Mouse (Mus musculus) midbrain, embryonic 15.5 days (tissue): Measurements from ENCODE around the gene Slc25a31. TPM values are rescaled to one million over a fixed set of nuclear protein-coding genes. Genes with fewer than 3 reads are reported as not detected.

Source experiments
- ATAC-seq: fragments of 200-750 bp; cut with Nextera tagmentation; replicated peaks from 2 replicates; pipeline ENCODE4 v1.8.0; 2017; ENCODE audit warnings: moderate TSS enrichment
- H3K27ac ChIP-seq: fragments of 300-500 bp; sonication (generic); 2 replicates; pipeline ENCODE4 v1.5.1; 2015; ENCODE audit warnings: mild to moderate bottlenecking, inconsistent platforms
- H3K27me3 ChIP-seq: fragments of 300-500 bp; sonication (generic); replicated peaks from 2 replicates; pipeline ENCODE4 v1.6.1; 2015; ENCODE audit warnings: inconsistent platforms
- H3K36me3 ChIP-seq: fragments of 300-500 bp; sonication (generic); replicated peaks from 2 replicates; pipeline ENCODE4 v1.6.1; 2015; ENCODE audit warnings: inconsistent platforms
- H3K4me1 ChIP-seq: fragments of 300-500 bp; sonication (generic); 2 replicates; pipeline ENCODE4 v1.6.1; 2015; ENCODE audit warnings: inconsistent platforms
- H3K4me2 ChIP-seq: fragments of 300-500 bp; sonication (generic); 2 replicates; pipeline ENCODE4 v1.6.1; 2015; ENCODE audit warnings: inconsistent platforms, mild to moderate bottlenecking, moderate library complexity
- H3K4me3 ChIP-seq: fragments of 300-500 bp; sonication (generic); 2 replicates; pipeline ENCODE4 v1.5.1; 2015; ENCODE audit warnings: mild to moderate bottlenecking, inconsistent platforms
- H3K9ac ChIP-seq: fragments of 300-500 bp; sonication (generic); 2 replicates; pipeline ENCODE4 v1.6.1; 2015; ENCODE audit warnings: mild to moderate bottlenecking, inconsistent platforms
- H3K9me3 ChIP-seq: fragments of 300-500 bp; sonication (generic); 2 replicates; pipeline ENCODE4 v1.6.1; 2016; ENCODE audit warnings: inconsistent platforms
- WGBS: fragments of 180-500 bp; shearing (Covaris S2); methylation state at CpG from one replicate; pipeline ENCODE4 v1.1.7; 2015; ENCODE audit warnings: mixed read lengths; 5-methylcytosine and 5-hydroxymethylcytosine counted together
- polyA plus RNA-seq: library from polyadenylated mRNA; unstranded; fragments of >200 nt; fragmentation: Nextera tagmentation; extraction: Ambion mirVana; gene quantifications from 2 replicates; pipeline ENCODE4 v1.2.1, GENCODE M21; 2015

Slc25a31 gene
- polyA plus RNA-seq, 1 experiment from 2014 or later: 0.32 TPM

GRCm38 (mm10) chr3:40686836-40687235, 21.8 kb upstream of the Slc25a31 start:
- Histone ChIP-seq H3K36me3 (no peaks in the 10 kb centered on the region), H3K9me3 (no peaks in the 10 kb centered on the region), H3K9ac (no peak overlapping the region), H3K4me2 (0 out of 2 replicates have a peak overlapping the region, but pooled peaks have one; percentile 8), H3K4me1 (peaks cover 11% of the 10 kb centered on the region), H3K27ac (no peak overlapping the region), H3K4me3 (no peak overlapping the region), H3K27me3 (no peaks in the 10 kb centered on the region)
- 17% methylated on average over 9 of the region's 9 CpGs for WGBS
- peak; percentile 77 for ATAC-seq

GRCm38 (mm10) chr3:40687588-40687987, 21.1 kb upstream of the Slc25a31 start:
- no peak overlapping the region for H3K4me3 ChIP-seq
- no peak overlapping the region for H3K9ac ChIP-seq
- no peaks in the 10 kb centered on the region for H3K9me3 ChIP-seq
- 46% methylated on average over 3 of the region's 3 CpGs for WGBS
- H3K36me3 ChIP-seq: no peaks in the 10 kb centered on the region
- H3K4me2 ChIP-seq: no peak overlapping the region
- no peak for ATAC-seq
- H3K4me1 ChIP-seq: peaks cover 9% of the 10 kb centered on the region
- no peaks in the 10 kb centered on the region for H3K27me3 ChIP-seq
- no peak overlapping the region for H3K27ac ChIP-seq

GRCm38 (mm10) chr3:40691566-40691965, 17.1 kb upstream of the Slc25a31 start:
- Histone ChIP-seq H3K4me2 (no peak overlapping the region), H3K4me1 (peaks cover 5% of the 10 kb centered on the region), H3K27ac (no peak overlapping the region), H3K9ac (no peak overlapping the region), H3K27me3 (no peaks in the 10 kb centered on the region), H3K36me3 (no peaks in the 10 kb centered on the region), H3K4me3 (no peak overlapping the region), H3K9me3 (no peaks in the 10 kb centered on the region)
- ATAC-seq: no peak
- WGBS: 72% methylated on average over 6 of the region's 6 CpGs

- no peak overlapping the region for H3K9ac ChIP-seq
- no peak for ATAC-seq
- no peaks in the 10 kb centered on the region for H3K4me1 ChIP-seq
- no peak overlapping the region for H3K27ac ChIP-seq
- H3K36me3 ChIP-seq: no peaks in the 10 kb centered on the region
- H3K4me3 ChIP-seq: no peak overlapping the region
- no peaks in the 10 kb centered on the region for H3K27me3 ChIP-seq
- H3K4me2 ChIP-seq: no peak overlapping the region
- no peaks in the 10 kb centered on the region for H3K9me3 ChIP-seq
- 74% methylated on average over 10 of the region's 10 CpGs for WGBS
Observed at GRCm38 (mm10) chr3:40693435-40693834, 15.2 kb upstream of the Slc25a31 start.

GRCm38 (mm10) chr3:40693960-40694359, 14.7 kb upstream of the Slc25a31 start:
- no peak for ATAC-seq
- H3K4me1 ChIP-seq: no peaks in the 10 kb centered on the region
- WGBS: 90% methylated on average over 7 of the region's 7 CpGs

GRCm38 (mm10) chr3:40694438-40694837, 14.2 kb upstream of the Slc25a31 start:
- H3K4me1 ChIP-seq: no peaks in the 10 kb centered on the region
- no peaks in the 10 kb centered on the region for H3K9me3 ChIP-seq
- H3K36me3 ChIP-seq: no peaks in the 10 kb centered on the region
- H3K4me3 ChIP-seq: no peak overlapping the region
- H3K27ac ChIP-seq: no peak overlapping the region
- WGBS: 41% methylated on average over 2 of the region's 2 CpGs
- no peak overlapping the region for H3K4me2 ChIP-seq
- ATAC-seq: no peak
- H3K9ac ChIP-seq: no peak overlapping the region
- no peaks in the 10 kb centered on the region for H3K27me3 ChIP-seq

More at GRCm38 (mm10) chr3:40693960-40694359, 14.7 kb upstream of the Slc25a31 start:
- no peaks in the 10 kb centered on the region for H3K36me3 ChIP-seq
- H3K9ac ChIP-seq: no peak overlapping the region
- H3K27me3 ChIP-seq: no peaks in the 10 kb centered on the region
- no peak overlapping the region for H3K4me3 ChIP-seq
- no peak overlapping the region for H3K27ac ChIP-seq
- H3K4me2 ChIP-seq: no peak overlapping the region
- no peaks in the 10 kb centered on the region for H3K9me3 ChIP-seq

GRCm38 (mm10) chr3:40695162-40695561, 13.5 kb upstream of the Slc25a31 start:
- no peaks in the 10 kb centered on the region for H3K36me3 ChIP-seq
- H3K4me1 ChIP-seq: no peaks in the 10 kb centered on the region
- H3K27me3 ChIP-seq: no peaks in the 10 kb centered on the region
- H3K4me2 ChIP-seq: no peak overlapping the region
- no peak for ATAC-seq
- H3K9me3 ChIP-seq: no peaks in the 10 kb centered on the region
- no peak overlapping the region for H3K4me3 ChIP-seq
- H3K27ac ChIP-seq: no peak overlapping the region
- 95% methylated on average over 2 of the region's 2 CpGs for WGBS
- H3K9ac ChIP-seq: no peak overlapping the region

- Histone ChIP-seq H3K36me3 (no peaks in the 10 kb centered on the region), H3K27me3 (no peaks in the 10 kb centered on the region), H3K4me2 (no peak overlapping the region), H3K9me3 (no peaks in the 10 kb centered on the region), H3K9ac (no peak overlapping the region), H3K4me1 (no peaks in the 10 kb centered on the region), H3K4me3 (no peak overlapping the region), H3K27ac (no peak overlapping the region)
- ATAC-seq: no peak
- 87% methylated on average over 3 of the region's 3 CpGs for WGBS
Observed at GRCm38 (mm10) chr3:40698834-40699233, 9.8 kb upstream of the Slc25a31 start.

GRCm38 (mm10) chr3:40704816-40705430, 3.7 kb upstream of the Slc25a31 start:
- Histone ChIP-seq H3K27me3 (no peaks in the 10 kb centered on the region), H3K9ac (no peak overlapping the region), H3K36me3 (no peaks in the 10 kb centered on the region), H3K27ac (no peak overlapping the region), H3K9me3 (no peaks in the 10 kb centered on the region), H3K4me1 (no peaks in the 10 kb centered on the region), H3K4me2 (no peak overlapping the region), H3K4me3 (no peak overlapping the region)
- ATAC-seq: no peak
- 88% methylated on average over 5 of the region's 5 CpGs for WGBS

- no peaks in the 10 kb centered on the region for H3K4me1 ChIP-seq
- 56% methylated on average over 1 of the region's 1 CpGs for WGBS
Observed at GRCm38 (mm10) chr3:40716056-40716455, 7.4 kb downstream of the Slc25a31 start.

GRCm38 (mm10) chr3:40719022-40719421, 10.4 kb downstream of the Slc25a31 start:
- H3K27me3 ChIP-seq: no peaks in the 10 kb centered on the region
- no peaks in the 10 kb centered on the region for H3K36me3 ChIP-seq
- H3K4me1 ChIP-seq: no peaks in the 10 kb centered on the region
- H3K27ac ChIP-seq: no peak overlapping the region
- H3K4me3 ChIP-seq: no peak overlapping the region
- ATAC-seq: no peak
- H3K4me2 ChIP-seq: no peak overlapping the region
- no peaks in the 10 kb centered on the region for H3K9me3 ChIP-seq
- 88% methylated on average over 3 of the region's 3 CpGs for WGBS
- H3K9ac ChIP-seq: no peak overlapping the region

More at GRCm38 (mm10) chr3:40716056-40716455, 7.4 kb downstream of the Slc25a31 start:
- H3K36me3 ChIP-seq: no peaks in the 10 kb centered on the region
- ATAC-seq: no peak
- no peak overlapping the region for H3K27ac ChIP-seq
- no peaks in the 10 kb centered on the region for H3K9me3 ChIP-seq
- H3K4me3 ChIP-seq: no peak overlapping the region
- H3K4me2 ChIP-seq: no peak overlapping the region
- H3K9ac ChIP-seq: no peak overlapping the region
- H3K27me3 ChIP-seq: no peaks in the 10 kb centered on the region

GRCm38 (mm10) chr3:40738381-40738912, 29.8 kb downstream of the Slc25a31 start:
- H3K36me3 ChIP-seq: no peaks in the 10 kb centered on the region
- H3K9me3 ChIP-seq: no peaks in the 10 kb centered on the region
- H3K4me2 ChIP-seq: no peak overlapping the region
- WGBS: 87% methylated on average over 6 of the region's 6 CpGs
- ATAC-seq: no peak
- H3K27ac ChIP-seq: no peak overlapping the region
- H3K4me1 ChIP-seq: no peaks in the 10 kb centered on the region
- no peaks in the 10 kb centered on the region for H3K27me3 ChIP-seq
- no peak overlapping the region for H3K9ac ChIP-seq
- H3K4me3 ChIP-seq: no peak overlapping the region
